Mouse (Mus musculus) kidney, embryonic 15.5 days (tissue): Measurements from ENCODE around the gene Ptprd. TPM values are rescaled to one million over a fixed set of nuclear protein-coding genes. Genes with fewer than 3 reads are reported as not detected.

Experiments
- ATAC-seq: fragments of 200-750 bp; cut with Nextera tagmentation; replicated peaks from 2 replicates; pipeline ENCODE4 v1.8.0; 2017; ENCODE audit warnings: moderate TSS enrichment; ENCODE audit not compliant: low FRiP score
- H3K27ac ChIP-seq: fragments of 300-500 bp; sonication (generic); 2 replicates; pipeline ENCODE4 v1.5.1; 2015; ENCODE audit warnings: mild to moderate bottlenecking, inconsistent platforms
- H3K27me3 ChIP-seq: fragments of 300-500 bp; sonication (generic); 2 replicates; pipeline ENCODE4 v1.6.1; 2015; ENCODE audit warnings: inconsistent platforms
- H3K36me3 ChIP-seq: fragments of 300-500 bp; sonication (generic); 2 replicates; pipeline ENCODE4 v1.6.1; 2015; ENCODE audit warnings: inconsistent platforms
- H3K4me1 ChIP-seq: fragments of 300-500 bp; sonication (generic); 2 replicates; pipeline ENCODE4 v1.6.1; 2015; ENCODE audit warnings: inconsistent platforms
- H3K4me2 ChIP-seq: fragments of 300-500 bp; sonication (generic); 2 replicates; pipeline ENCODE4 v1.6.1; 2015; ENCODE audit warnings: moderate library complexity, mild to moderate bottlenecking, inconsistent platforms
- H3K4me3 ChIP-seq: fragments of 300-500 bp; sonication (generic); replicated peaks from 2 replicates; pipeline ENCODE4 v1.5.1; 2015; ENCODE audit warnings: mild to moderate bottlenecking, inconsistent platforms
- H3K9ac ChIP-seq: fragments of 300-500 bp; sonication (generic); 2 replicates; pipeline ENCODE4 v1.6.1; 2015; ENCODE audit warnings: mild to moderate bottlenecking, inconsistent platforms
- H3K9me3 ChIP-seq: fragments of 300-500 bp; sonication (generic); replicated peaks from 2 replicates; pipeline ENCODE4 v1.6.1; 2016; ENCODE audit warnings: inconsistent platforms
- WGBS: fragments of 180-500 bp; shearing (Covaris S2); methylation state at CpG from one replicate; pipeline ENCODE4 v1.1.7; 2015; ENCODE audit warnings: mixed read lengths; 5-methylcytosine and 5-hydroxymethylcytosine counted together
- polyA plus RNA-seq: library from polyadenylated mRNA; unstranded; fragments of >200 nt; fragmentation: Nextera tagmentation; extraction: Ambion mirVana; gene quantifications from 2 replicates; pipeline ENCODE4 v1.2.1, GENCODE M21; 2015

Ptprd gene
- polyA plus RNA-seq, 1 experiment from 2014 or later, result 21.6 TPM

DNA sequence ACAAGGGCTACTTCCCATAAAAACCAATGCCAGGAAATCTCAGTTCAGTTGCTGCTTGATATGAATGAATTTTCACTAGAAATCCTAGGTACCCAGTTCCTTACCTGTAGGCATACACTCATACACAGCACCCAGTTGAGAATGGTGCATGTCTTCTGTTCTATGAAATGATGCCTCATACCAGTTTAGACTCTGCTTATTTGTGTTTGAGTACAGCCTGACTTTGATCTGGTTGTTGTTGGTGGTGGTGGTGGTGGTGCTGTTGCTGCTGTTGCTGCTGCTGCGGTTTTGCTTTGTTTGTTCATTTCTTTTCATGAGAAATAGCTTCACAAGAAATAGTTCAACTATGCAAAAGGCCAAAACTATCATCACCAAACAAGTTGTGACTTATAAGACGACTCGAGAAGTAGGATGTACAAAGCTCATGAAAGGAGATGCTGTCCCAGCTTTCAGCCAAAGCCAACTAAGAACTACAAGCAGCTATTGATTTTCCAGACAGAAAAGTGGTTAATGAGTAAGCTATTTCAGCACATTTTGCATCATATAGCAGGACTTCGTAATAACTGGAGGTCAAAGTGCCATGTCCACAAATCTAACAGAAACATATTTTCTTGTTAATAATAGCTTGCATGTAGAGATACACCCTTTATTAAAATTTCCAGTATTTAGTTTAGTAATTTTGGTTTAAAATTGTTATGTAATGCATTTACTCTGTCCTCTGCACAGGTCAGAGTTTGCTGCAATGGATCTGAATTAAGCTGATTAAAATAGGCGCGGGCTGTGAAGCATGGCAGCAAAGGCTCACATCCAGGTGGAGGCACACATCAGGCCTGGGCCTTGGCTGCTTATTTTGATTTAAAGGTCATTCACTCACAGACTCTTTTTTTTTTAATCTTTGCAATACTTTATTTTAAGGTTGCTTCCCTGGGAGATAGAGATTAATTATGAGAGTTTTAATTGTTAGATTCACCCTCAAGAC is 1270.1 kb downstream of the Ptprd start:
- peak; percentile 77; the same call in 1 of the 2 replicates for ATAC-seq

DNA sequence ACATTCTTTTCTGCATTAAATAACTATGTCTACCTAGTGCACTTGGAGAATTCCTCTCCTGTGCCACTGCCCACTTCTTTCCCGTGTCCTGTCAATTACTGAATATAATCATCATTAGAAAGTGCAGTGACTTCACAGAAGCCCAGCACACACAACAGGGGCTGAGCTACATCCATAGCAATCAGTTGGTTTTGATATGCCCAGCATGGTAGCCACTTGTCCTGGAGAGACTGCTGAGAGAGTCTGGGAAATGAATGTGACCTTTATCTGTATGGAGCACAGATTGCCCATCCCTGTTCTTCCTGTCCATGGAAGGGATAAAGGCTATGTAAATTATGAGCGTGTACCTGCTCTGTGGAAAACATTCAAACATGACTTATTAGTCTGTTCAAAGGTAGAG is 1280.2 kb downstream of the Ptprd start:
- no peak overlapping the region for H3K4me2 ChIP-seq
- H3K9ac ChIP-seq, result no peak overlapping the region
- H3K4me1 ChIP-seq, result no peaks in the 10 kb centered on the region
- H3K36me3 ChIP-seq, result no peaks in the 10 kb centered on the region
- no peak overlapping the region for H3K4me3 ChIP-seq
- no peaks in the 10 kb centered on the region for H3K9me3 ChIP-seq
- no peaks in the 10 kb centered on the region for H3K27me3 ChIP-seq
- H3K27ac ChIP-seq, result no peak overlapping the region
- 75% methylated on average over 2 of the region's 2 CpGs for WGBS
- no peak for ATAC-seq

More for the DNA sequence above, 1270.1 kb downstream of the Ptprd start:
- Histone ChIP-seq H3K9me3 (no peaks in the 10 kb centered on the region), H3K36me3 (no peaks in the 10 kb centered on the region), H3K9ac (no peak overlapping the region), H3K4me1 (no peaks in the 10 kb centered on the region), H3K4me3 (no peak overlapping the region), H3K27me3 (no peaks in the 10 kb centered on the region), H3K27ac (no peak overlapping the region), H3K4me2 (no peak overlapping the region)
- 71% methylated on average over 6 of the region's 6 CpGs for WGBS

DNA sequence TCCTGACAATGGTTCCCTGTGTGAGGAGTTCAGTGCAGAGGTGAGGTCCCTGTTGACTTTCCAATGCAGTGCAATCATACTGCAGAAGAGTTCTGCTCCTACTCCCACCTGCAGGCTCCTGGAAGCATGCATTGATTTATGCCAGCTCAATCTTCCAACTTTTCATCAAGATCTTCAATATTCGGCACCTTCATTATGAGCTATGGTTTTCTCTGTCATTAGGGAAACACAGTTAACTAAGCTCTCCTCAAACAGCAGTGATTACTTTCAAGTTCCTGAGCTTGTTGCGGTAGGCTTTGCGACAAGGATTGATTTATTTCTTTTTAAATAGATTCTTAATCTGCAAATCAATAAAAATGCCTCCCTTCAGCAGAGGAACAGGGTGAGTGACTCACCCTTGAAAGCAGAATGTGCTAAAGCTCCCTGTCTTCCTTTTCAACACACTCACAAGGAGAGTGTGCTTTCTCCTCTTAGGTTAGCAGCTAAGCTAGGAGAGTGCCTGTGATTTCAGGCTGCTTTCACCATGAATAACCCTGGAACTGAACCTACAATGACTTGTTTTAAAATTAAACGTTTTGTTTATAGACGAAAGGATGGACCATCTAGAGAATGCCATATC is 1298.1 kb downstream of the Ptprd start:
- Histone ChIP-seq H3K4me2 (no peak overlapping the region), H3K27me3 (no peaks in the 10 kb centered on the region), H3K9ac (no peak overlapping the region), H3K27ac (no peak overlapping the region), H3K9me3 (no peaks in the 10 kb centered on the region), H3K4me3 (no peak overlapping the region), H3K36me3 (no peaks in the 10 kb centered on the region), H3K4me1 (no peaks in the 10 kb centered on the region)
- WGBS, result 56% methylated on average over 5 of the region's 5 CpGs
- ATAC-seq, result no peak

DNA sequence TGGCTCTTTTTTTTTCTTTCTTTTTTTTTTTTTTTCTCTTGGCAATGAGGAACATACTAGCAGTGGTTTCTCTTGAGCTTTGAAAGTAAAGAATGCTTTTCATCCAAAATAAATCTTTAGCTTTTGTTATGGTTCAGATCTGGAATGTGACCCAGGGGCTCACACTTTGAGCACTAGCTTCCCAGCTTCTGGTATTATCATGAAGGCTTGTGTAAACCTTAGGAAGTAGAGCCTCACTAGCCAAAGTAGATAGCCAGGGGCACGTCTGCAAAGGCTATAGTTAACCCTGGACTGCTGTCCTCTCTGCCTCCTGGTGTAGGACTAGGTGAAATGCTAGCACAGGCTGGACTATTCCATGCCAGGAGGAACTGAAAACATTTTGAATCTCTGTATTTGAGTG is 1310.1 kb downstream of the Ptprd start:
- Histone ChIP-seq H3K27ac (no peak overlapping the region), H3K27me3 (no peaks in the 10 kb centered on the region), H3K4me3 (no peak overlapping the region), H3K4me2 (no peak overlapping the region), H3K36me3 (no peaks in the 10 kb centered on the region), H3K9ac (no peak overlapping the region), H3K4me1 (0 out of 2 replicates have a peak, but pooled peaks cover 3% of the 10 kb centered on the region), H3K9me3 (no peaks in the 10 kb centered on the region)
- WGBS, result 19% methylated on average over 1 of the region's 1 CpGs
- ATAC-seq, result 0 out of 2 replicates have a peak, but pooled peaks have one; percentile 49

DNA sequence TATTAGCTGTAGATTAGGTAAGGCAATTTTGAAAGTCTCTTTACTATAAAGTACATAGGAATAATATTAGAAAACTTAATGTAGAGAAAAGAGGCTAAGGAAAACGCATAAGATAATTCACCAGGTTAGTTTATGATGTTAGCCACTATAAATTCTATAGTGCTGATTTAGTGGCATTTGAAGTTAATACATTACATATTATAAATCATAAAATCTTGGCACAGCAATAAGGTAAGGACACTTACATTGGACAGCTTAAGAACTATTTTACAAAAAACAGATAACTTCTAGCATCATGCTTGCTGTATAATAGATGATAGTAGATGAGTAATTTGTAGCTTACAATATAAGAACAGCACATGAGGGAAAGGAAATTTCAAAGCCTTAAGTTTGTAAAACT is 1322.1 kb downstream of the Ptprd start:
- Histone ChIP-seq H3K9ac (no peak overlapping the region), H3K4me3 (no peak overlapping the region), H3K4me2 (no peak overlapping the region), H3K27ac (no peak overlapping the region), H3K27me3 (no peaks in the 10 kb centered on the region), H3K36me3 (no peaks in the 10 kb centered on the region), H3K9me3 (no peaks in the 10 kb centered on the region), H3K4me1 (no peaks in the 10 kb centered on the region)
- 76% methylated on average over 1 of the region's 1 CpGs for WGBS
- ATAC-seq, result no peak

DNA sequence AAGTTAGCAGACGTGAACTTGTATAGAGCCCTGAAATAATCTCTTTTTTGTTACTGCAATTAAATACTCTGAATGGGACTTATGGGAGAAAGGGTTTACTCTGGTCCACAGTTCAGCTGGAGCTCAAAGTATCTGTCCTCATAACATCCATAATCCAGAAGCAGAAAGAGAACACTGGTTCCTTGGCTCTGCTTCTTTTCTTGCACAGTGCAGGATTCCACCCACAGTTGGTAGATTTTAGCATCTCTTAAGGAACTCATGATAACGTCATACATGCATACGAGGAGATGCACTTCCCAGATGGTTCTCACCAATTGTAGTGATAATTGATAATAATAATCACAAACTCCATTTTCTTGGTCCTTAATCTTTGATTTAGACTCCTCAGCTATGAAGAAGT is 1330.2 kb downstream of the Ptprd start:
- no peak for ATAC-seq
- 83% methylated on average over 3 of the region's 3 CpGs for WGBS
- no peaks in the 10 kb centered on the region for H3K27me3 ChIP-seq
- no peak overlapping the region for H3K4me3 ChIP-seq
- H3K36me3 ChIP-seq, result no peaks in the 10 kb centered on the region
- H3K4me1 ChIP-seq, result no peaks in the 10 kb centered on the region
- no peak overlapping the region for H3K4me2 ChIP-seq
- no peaks in the 10 kb centered on the region for H3K9me3 ChIP-seq
- H3K27ac ChIP-seq, result no peak overlapping the region
- no peak overlapping the region for H3K9ac ChIP-seq

DNA sequence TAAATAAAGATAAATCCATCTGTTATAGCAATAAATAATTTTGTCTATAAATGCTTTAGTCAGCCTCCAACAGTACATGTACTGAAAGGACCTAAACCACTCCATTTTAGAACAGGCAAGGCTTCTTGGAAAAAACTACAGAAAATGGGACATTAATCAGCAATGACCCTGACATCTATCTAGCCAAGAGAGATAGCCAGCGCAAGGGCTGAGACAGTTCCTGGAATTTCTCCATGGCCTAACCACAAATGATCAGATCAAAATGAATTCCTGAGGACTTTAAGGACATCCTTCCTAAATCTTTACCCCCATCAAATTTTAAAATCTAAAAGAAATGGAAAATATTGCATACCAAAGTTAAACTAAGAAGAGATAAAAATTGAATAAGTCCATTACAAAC is 1340.8 kb downstream of the Ptprd start:
- H3K4me3 ChIP-seq, result no peak overlapping the region
- WGBS, result 70% methylated on average over 1 of the region's 1 CpGs
- no peak overlapping the region for H3K4me2 ChIP-seq
- no peak overlapping the region for H3K27ac ChIP-seq
- no peaks in the 10 kb centered on the region for H3K36me3 ChIP-seq
- H3K9ac ChIP-seq, result no peak overlapping the region
- no peak for ATAC-seq
- no peaks in the 10 kb centered on the region for H3K9me3 ChIP-seq
- H3K4me1 ChIP-seq, result no peaks in the 10 kb centered on the region
- H3K27me3 ChIP-seq, result no peaks in the 10 kb centered on the region

DNA sequence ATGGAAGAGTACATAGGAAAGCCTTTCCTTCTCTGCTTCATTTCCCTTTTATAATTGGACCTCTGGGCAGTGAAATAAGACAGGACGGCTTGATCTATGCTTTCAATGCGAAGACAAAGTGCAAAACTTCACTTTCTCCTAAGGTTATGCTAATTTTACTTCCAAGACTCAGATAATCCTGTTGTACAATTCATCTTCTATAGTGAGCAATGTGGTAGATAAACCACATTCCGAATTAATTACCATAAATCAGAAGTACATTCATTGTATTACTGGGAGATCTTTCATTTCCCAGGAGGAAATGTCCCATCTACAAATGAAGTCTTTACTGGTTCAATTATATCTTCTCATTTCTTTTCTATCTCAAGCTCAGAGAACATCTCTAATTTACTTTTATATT is 1346.2 kb downstream of the Ptprd start:
- H3K27ac ChIP-seq, result no peak overlapping the region
- H3K4me2 ChIP-seq, result no peak overlapping the region
- H3K27me3 ChIP-seq, result no peaks in the 10 kb centered on the region
- H3K4me3 ChIP-seq, result no peak overlapping the region
- no peak for ATAC-seq
- no peaks in the 10 kb centered on the region for H3K4me1 ChIP-seq
- no peaks in the 10 kb centered on the region for H3K9me3 ChIP-seq
- H3K9ac ChIP-seq, result no peak overlapping the region
- 74% methylated on average over 3 of the region's 3 CpGs for WGBS
- H3K36me3 ChIP-seq, result no peaks in the 10 kb centered on the region

DNA sequence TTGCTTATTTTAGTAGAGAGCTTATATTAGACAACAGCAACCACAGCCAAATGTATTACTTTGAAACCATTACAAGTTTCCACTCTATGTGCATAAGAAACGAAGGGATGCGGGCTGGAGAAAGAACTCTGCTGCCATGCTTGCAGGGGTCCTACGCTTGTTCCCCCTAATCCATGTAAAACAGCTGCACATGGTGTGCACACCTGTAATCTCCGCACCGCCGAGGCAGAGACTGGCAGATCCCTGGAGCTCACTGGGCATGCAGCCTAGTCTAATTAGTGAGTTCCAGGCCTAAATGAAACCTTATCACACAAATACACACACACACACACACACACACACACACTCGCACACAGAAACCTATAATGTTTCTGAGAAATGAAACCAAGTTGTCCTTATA is 1365.5 kb downstream of the Ptprd start:
- no peaks in the 10 kb centered on the region for H3K9me3 ChIP-seq
- no peak for ATAC-seq
- H3K36me3 ChIP-seq, result no peaks in the 10 kb centered on the region
- 87% methylated on average over 7 of the region's 7 CpGs for WGBS
- no peaks in the 10 kb centered on the region for H3K4me1 ChIP-seq
- H3K27me3 ChIP-seq, result no peaks in the 10 kb centered on the region
- H3K27ac ChIP-seq, result no peak overlapping the region
- no peak overlapping the region for H3K9ac ChIP-seq
- no peak overlapping the region for H3K4me2 ChIP-seq
- H3K4me3 ChIP-seq, result no peak overlapping the region

DNA sequence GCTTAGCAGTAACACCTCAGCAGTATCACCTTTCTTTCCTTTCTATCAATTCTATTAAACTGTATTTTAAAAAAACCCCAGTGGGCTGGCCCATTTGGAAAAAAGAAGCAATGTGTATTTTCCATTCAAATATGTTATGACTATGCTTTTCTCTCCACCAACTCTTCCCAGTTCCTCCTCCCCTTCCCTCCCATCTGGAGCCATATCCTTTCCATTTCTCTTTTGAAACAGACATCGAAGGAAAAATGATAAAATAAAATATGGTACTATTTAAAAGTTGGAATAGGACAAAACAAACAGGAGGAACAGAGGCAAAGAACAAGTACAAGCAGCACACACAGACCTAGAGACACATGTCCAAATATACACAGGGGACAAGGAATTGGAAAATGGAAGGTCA is 1372.7 kb downstream of the Ptprd start:
- H3K27ac ChIP-seq, result no peak overlapping the region

DNA sequence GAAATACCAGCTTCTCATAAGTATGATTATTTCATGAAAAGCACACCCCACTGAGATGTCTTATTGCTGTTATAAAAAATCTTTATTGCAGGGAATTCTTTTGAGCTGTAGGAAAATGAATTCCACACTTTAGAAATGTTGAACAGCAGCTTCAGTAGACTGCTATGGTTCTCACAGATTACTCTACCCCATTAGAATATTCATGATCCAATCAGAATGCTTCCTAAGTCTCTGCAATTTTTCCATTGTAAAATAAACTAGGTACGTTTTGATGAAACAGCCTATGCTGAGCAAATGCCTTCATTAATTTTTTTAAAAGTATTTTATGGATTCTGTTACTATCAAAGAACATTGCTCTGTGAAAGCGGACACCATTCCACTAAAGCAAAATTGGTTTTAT is 1399.6 kb downstream of the Ptprd start:
- no peaks in the 10 kb centered on the region for H3K27me3 ChIP-seq
- no peaks in the 10 kb centered on the region for H3K36me3 ChIP-seq
- no peak overlapping the region for H3K9ac ChIP-seq
- no peak overlapping the region for H3K4me3 ChIP-seq
- no peak overlapping the region for H3K27ac ChIP-seq
- no peak for ATAC-seq
- no peaks in the 10 kb centered on the region for H3K9me3 ChIP-seq
- no peak overlapping the region for H3K4me2 ChIP-seq
- WGBS, result 79% methylated on average over 2 of the region's 2 CpGs
- no peaks in the 10 kb centered on the region for H3K4me1 ChIP-seq

More for the DNA sequence above, 1372.7 kb downstream of the Ptprd start:
- H3K36me3 ChIP-seq, result no peaks in the 10 kb centered on the region
- 79% methylated on average over 1 of the region's 1 CpGs for WGBS
- H3K4me3 ChIP-seq, result no peak overlapping the region
- no peak for ATAC-seq
- no peak overlapping the region for H3K4me2 ChIP-seq
- H3K4me1 ChIP-seq, result no peaks in the 10 kb centered on the region
- no peak overlapping the region for H3K9ac ChIP-seq
- no peaks in the 10 kb centered on the region for H3K9me3 ChIP-seq
- H3K27me3 ChIP-seq, result no peaks in the 10 kb centered on the region

DNA sequence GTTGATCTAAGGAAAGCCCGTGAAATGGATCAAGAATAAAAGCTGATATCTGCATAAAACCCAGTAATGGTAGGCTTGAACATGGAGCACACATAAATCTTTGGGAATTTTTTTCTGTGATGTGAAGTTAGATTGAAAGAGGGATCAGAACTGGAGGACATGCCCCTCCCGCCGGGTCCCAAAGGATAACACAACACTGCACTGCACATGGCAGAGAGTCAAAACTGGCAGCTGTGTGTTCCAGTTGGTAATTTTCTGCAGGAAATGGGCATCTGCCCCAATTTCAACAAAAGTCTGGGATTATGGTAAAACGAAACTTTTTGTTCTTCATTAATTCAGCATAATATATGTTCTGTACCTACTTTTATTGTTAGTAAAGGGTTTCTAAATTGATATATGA is 1409.1 kb downstream of the Ptprd start:
- WGBS, result 74% methylated on average over 4 of the region's 4 CpGs
- no peak overlapping the region for H3K27ac ChIP-seq
- no peaks in the 10 kb centered on the region for H3K27me3 ChIP-seq
- H3K4me2 ChIP-seq, result no peak overlapping the region
- peaks cover 4% of the 10 kb centered on the region; the same call in 1 of the 2 replicates for H3K4me1 ChIP-seq
- no peak for ATAC-seq
- H3K9ac ChIP-seq, result no peak overlapping the region
- H3K9me3 ChIP-seq, result no peaks in the 10 kb centered on the region
- H3K36me3 ChIP-seq, result no peaks in the 10 kb centered on the region
- no peak overlapping the region for H3K4me3 ChIP-seq
